Mouse (Mus musculus) small intestine, adult 2 months (tissue): Measurements from ENCODE around the gene Skap2. TPM values are rescaled to one million over a fixed set of nuclear protein-coding genes. Genes with fewer than 3 reads are reported as not detected.

Experiments
- H3K27ac ChIP-seq: fragments of 200-500 bp; 2 replicates; pipeline ENCODE4 v1.5.1; 2012; ENCODE audit warnings: low read depth, low read length, control low read depth, inconsistent platforms; ENCODE audit not compliant: insufficient read depth
- H3K27me3 ChIP-seq: fragments of 200-500 bp; 2 replicates; pipeline ENCODE4 v1.6.1; 2012; ENCODE audit warnings: mild to moderate bottlenecking, moderate library complexity, low read length, inconsistent platforms; ENCODE audit not compliant: control insufficient read depth, insufficient read depth
- H3K36me3 ChIP-seq: fragments of 200-500 bp; 2 replicates; pipeline ENCODE4 v1.6.1; 2012; ENCODE audit warnings: mild to moderate bottlenecking, low read length, control low read depth, inconsistent platforms; ENCODE audit not compliant: control insufficient read depth, insufficient read depth
- H3K4me1 ChIP-seq: fragments of 200-500 bp; 2 replicates; pipeline ENCODE4 v1.6.1; 2012; ENCODE audit warnings: low read length, inconsistent platforms, mixed read lengths; ENCODE audit not compliant: control insufficient read depth, insufficient read depth, insufficient read length
- H3K4me3 ChIP-seq: fragments of 200-500 bp; 2 replicates; pipeline ENCODE4 v1.5.1; 2012; ENCODE audit warnings: low read depth, mild to moderate bottlenecking, control low read depth, inconsistent platforms, low read length, moderate library complexity
- CTCF ChIP-seq: fragments of 200-500 bp; IDR thresholded peaks from 2 replicates; pipeline ENCODE4 v1.5.1; 2012; ENCODE audit warnings: low read depth, mild to moderate bottlenecking, control low read depth, inconsistent platforms, low read length, moderate library complexity, mixed read lengths; ENCODE audit not compliant: insufficient replicate concordance, insufficient read length; ENCODE audit errors: extremely low read depth
- POLR2A ChIP-seq: fragments of 200-500 bp; IDR thresholded peaks from 2 replicates; pipeline ENCODE4 v1.6.1; 2012; ENCODE audit warnings: low read depth, mild to moderate bottlenecking, control low read depth, inconsistent platforms, low read length, moderate library complexity
- WGBS: fragments of 180-500 bp; shearing (Covaris S2); methylation state at CpG from one replicate; pipeline ENCODE4 v1.1.7; 2018; 5-methylcytosine and 5-hydroxymethylcytosine counted together
- polyA plus RNA-seq: library from polyadenylated mRNA; depleted of rRNA; stranded (reverse); fragments of >200 nt; gene quantifications from 2 replicates; pipeline ENCODE4 v1.2.3, GENCODE M21; 2012; rRNA removed

The Skap2 gene
- polyA plus RNA-seq, 1 experiment, result 6.5 TPM

DNA sequence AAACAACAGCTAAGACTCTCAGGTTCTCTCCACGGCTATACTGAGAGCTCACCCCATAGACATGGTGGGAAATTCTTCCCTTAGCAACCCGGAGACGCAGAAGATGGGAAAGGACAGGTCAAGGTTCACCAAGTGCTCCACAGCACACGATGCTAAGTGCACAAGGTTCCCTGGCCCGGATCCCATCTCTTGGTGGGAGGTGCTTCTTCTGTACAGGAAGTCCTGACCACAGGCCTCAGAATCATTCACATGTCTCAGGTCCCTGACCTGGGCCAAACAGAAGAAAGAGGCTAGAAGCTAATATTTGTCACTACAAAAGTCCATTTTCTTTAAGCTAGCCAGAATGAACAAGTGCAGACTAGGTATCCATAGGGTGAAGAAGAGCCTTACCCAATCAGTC lies 191.5 kb downstream of the Skap2 start:
- Histone ChIP-seq H3K4me3 (no peak overlapping the region), H3K4me1 (no peaks in the 10 kb centered on the region), H3K36me3 (no peaks in the 10 kb centered on the region), H3K27me3 (no peaks in the 10 kb centered on the region), H3K27ac (no peak overlapping the region)
- TF ChIP-seq POLR2A (no peak), CTCF (no peak)
- 52% methylated on average over 5 of the region's 5 CpGs for WGBS

DNA sequence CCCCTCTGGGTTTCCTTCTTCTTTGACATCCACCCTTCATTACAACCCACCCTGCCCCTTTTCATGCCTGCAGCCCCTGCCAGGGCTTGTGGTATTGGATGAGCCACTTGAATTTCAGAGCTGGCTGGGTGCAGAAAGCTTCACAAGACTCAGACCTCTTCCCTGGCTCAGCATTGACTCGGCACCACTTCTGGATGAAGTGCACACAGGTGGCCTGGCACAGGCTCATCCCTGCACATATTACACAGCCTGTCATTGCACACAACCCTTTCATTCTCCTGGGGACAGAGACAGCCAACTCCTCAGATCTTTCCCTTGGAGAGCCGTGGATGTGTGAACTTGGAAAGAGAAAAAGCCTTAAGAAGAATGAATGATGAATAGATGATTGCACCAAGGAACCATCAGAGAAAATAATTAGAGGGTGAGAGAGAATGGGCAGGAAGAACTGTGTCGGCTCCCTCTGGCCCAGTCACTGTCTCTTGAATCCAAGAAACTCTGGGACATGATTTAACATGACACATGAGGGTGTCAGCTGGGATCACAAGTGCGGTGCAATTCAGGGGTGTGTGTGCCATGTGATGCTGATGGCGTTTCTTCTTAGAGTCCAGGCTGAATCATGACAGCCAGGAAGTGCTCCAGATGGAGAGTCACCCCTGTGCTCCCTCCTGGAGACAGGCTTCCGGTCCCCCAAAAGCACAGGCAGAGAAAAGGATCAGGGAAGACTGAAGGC lies 195.3 kb downstream of the Skap2 start:
- 85% methylated on average over 6 of the region's 6 CpGs for WGBS
- H3K4me1 ChIP-seq, result no peaks in the 10 kb centered on the region
- H3K27ac ChIP-seq, result no peak overlapping the region
- no peak overlapping the region for H3K4me3 ChIP-seq
- TF ChIP-seq CTCF, result no peak
- TF ChIP-seq POLR2A, result no peak
- H3K36me3 ChIP-seq, result no peaks in the 10 kb centered on the region
- no peaks in the 10 kb centered on the region for H3K27me3 ChIP-seq

DNA sequence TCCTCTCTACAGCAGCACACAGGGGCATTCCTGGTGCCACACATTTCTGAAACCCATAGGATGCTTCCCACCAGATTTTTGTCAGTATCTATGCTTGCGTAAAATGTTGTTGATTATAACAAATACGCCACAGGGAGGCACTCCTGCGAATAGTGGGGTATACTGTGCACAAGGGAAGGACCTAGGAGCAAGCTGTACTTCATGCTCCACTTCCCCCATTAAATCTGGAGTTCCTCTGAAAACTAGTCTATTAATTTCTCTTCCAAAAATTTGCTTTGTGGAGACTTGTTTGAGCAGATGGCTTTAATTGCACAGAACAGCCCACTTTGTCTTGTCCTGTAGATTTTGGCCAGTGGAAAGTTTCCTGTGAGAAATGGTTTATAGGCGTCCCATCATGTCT lies 201.4 kb downstream of the Skap2 start:
- WGBS, result 85% methylated on average over 4 of the region's 4 CpGs
- H3K4me3 ChIP-seq, result no peak overlapping the region
- no peak for TF ChIP-seq CTCF
- TF ChIP-seq POLR2A, result no peak
- no peak overlapping the region for H3K27ac ChIP-seq
- no peaks in the 10 kb centered on the region for H3K27me3 ChIP-seq
- no peaks in the 10 kb centered on the region for H3K36me3 ChIP-seq
- no peaks in the 10 kb centered on the region for H3K4me1 ChIP-seq

DNA sequence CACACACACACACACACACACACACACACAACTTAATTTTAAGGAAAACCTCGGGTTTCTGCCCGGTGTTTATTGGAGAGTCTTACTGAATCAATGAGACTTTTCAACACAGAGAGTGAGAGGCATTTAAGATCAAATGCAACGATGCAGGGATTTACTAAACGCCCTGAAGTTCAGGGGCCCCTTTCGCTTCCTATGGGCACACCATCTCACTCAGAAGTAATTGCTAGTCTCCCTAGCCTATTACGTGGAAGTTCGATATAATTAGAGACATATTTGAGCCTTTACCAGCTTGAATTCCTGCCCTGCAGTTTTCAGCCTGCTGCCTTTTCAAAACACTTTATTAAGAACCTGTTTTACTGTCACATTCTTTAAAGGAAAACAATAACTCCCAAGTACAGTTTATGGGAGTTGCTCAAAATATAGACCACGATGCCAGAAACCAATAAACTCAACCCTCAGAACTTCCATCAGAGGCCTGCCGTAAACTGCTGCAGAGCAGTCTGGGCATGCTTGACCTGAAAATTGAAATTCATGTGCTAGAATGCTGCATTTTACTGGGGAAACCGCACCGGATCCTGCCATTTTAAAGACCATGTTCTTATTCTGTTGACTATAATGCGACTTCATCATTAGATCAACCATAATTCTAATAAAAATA lies 203.1 kb downstream of the Skap2 start:
- Histone ChIP-seq H3K27ac (no peak overlapping the region), H3K4me1 (no peaks in the 10 kb centered on the region), H3K27me3 (no peaks in the 10 kb centered on the region), H3K4me3 (no peak overlapping the region), H3K36me3 (no peaks in the 10 kb centered on the region)
- no peak for TF ChIP-seq POLR2A
- no peak for TF ChIP-seq CTCF
- 86% methylated on average over 12 of the region's 12 CpGs for WGBS

DNA sequence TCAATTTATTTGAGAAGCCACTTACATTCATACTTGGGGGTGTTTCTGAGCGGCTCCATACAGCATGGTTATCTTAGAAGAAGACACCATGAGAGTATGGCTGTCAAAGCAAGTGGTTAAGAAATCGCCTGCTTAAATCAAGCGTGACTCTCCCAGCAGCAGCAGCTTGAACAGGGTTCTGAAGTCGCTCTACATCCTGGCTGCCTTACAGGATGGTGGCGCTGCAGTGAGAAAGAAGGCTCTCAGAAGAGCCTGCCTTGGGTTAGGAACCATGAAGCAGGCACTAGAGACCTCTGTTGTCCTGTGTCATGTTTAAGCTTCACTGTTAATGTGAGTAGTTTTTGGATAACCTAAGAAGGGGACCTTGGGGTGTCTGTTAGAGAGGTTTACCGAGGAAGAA lies 204.3 kb downstream of the Skap2 start:
- H3K4me3 ChIP-seq, result no peak overlapping the region
- H3K4me1 ChIP-seq, result no peaks in the 10 kb centered on the region
- H3K27me3 ChIP-seq, result no peaks in the 10 kb centered on the region
- 74% methylated on average over 6 of the region's 6 CpGs for WGBS
- TF ChIP-seq POLR2A (no peak), CTCF (no peak)
- no peaks in the 10 kb centered on the region for H3K36me3 ChIP-seq
- H3K27ac ChIP-seq, result no peak overlapping the region

Other genes starting within 250 kb of the Skap2 start
- gene Hoxa1, start 145.8 kb upstream of the Skap2 start, polyA plus RNA-seq, result 0.11 and 0.28 TPM in 2 replicates
- gene Hoxa2, start 152.3 kb upstream of the Skap2 start, polyA plus RNA-seq, result 0.83 and 1.0 TPM in 2 replicates
- gene 5730596B20Rik, start 164.9 kb upstream of the Skap2 start, polyA plus RNA-seq, result 0.10 TPM in 1 of 2 replicates, not detected in the other
- gene Hoxa4, start 179.2 kb upstream of the Skap2 start, polyA plus RNA-seq, result 2.3 and 2.4 TPM in 2 replicates
- gene Hoxa5, start 192.0 kb upstream of the Skap2 start, polyA plus RNA-seq, result 3.5 and 4.7 TPM in 2 replicates
- gene Hoxa6, start 196.2 kb upstream of the Skap2 start, polyA plus RNA-seq, result 0.15 and 0.52 TPM in 2 replicates
- gene Hoxa3, start 200.8 kb upstream of the Skap2 start, polyA plus RNA-seq, result 3.5 and 5.0 TPM in 2 replicates
- gene Gm28308, start 200.8 kb upstream of the Skap2 start, polyA plus RNA-seq, result 0.58 TPM in 1 of 2 replicates, not detected in the other
- 0.04 and 2.5 TPM in 2 replicates for gene Hoxa7, start 209.3 kb upstream of the Skap2 start, polyA plus RNA-seq
- not detected in 2 replicates for gene Hoxa9, start 218.5 kb upstream of the Skap2 start, polyA plus RNA-seq
- 0.06 TPM in 1 of 2 replicates, not detected in the other for gene Hoxa10, start 228.3 kb upstream of the Skap2 start, polyA plus RNA-seq
- 0.04 TPM in 1 of 2 replicates, not detected in the other for gene Hoxa11, start 233.3 kb upstream of the Skap2 start, polyA plus RNA-seq
- gene Hoxa13, start 248.3 kb upstream of the Skap2 start, polyA plus RNA-seq, result not detected in 2 replicates